Mouse (Mus musculus) forebrain, postnatal 0 days (tissue): Measurements from ENCODE around the gene Jmjd1c. TPM values are rescaled to one million over a fixed set of nuclear protein-coding genes. Genes with fewer than 3 reads are reported as not detected.

ENCODE experiments used
- ATAC-seq: fragments of 200-750 bp; cut with Nextera tagmentation; 2 replicates; pipeline ENCODE4 v1.8.0; 2017; ENCODE audit warnings: mild to moderate bottlenecking, moderate library complexity
- DNase-seq: peaks from one replicate; pipeline ENCODE4 v3.0.0-alpha.2; 2015
- H3K27ac ChIP-seq: fragments of 300-500 bp; sonication (generic); 2 replicates; pipeline ENCODE4 v1.5.1; 2014; ENCODE audit warnings: low read depth, mild to moderate bottlenecking, antibody characterized with exemption, low read length, moderate library complexity, mixed read lengths
- H3K27me3 ChIP-seq: fragments of 300-500 bp; sonication (generic); 2 replicates; pipeline ENCODE4 v1.6.1; 2014; ENCODE audit warnings: mild to moderate bottlenecking, low read length, mixed read lengths; ENCODE audit not compliant: insufficient read depth
- H3K36me3 ChIP-seq: fragments of 300-500 bp; sonication (generic); 2 replicates; pipeline ENCODE4 v1.6.1; 2014; ENCODE audit warnings: mild to moderate bottlenecking, moderate library complexity; ENCODE audit not compliant: insufficient read depth
- H3K4me1 ChIP-seq: fragments of 300-500 bp; sonication (generic); 2 replicates; pipeline ENCODE4 v1.6.1; 2014; ENCODE audit warnings: antibody characterized with exemption; ENCODE audit not compliant: insufficient read depth
- H3K4me2 ChIP-seq: fragments of 300-500 bp; sonication (generic); 2 replicates; pipeline ENCODE4 v1.6.1; 2014; ENCODE audit warnings: low read depth, mild to moderate bottlenecking, moderate library complexity
- H3K4me3 ChIP-seq: fragments of 300-500 bp; sonication (generic); 2 replicates; pipeline ENCODE4 v1.5.1; 2014; ENCODE audit warnings: low read depth, low read length, mixed read lengths
- H3K9ac ChIP-seq: fragments of 300-500 bp; sonication (generic); 2 replicates; pipeline ENCODE4 v1.6.1; 2014; ENCODE audit warnings: mild to moderate bottlenecking
- H3K9me3 ChIP-seq: fragments of 300-500 bp; sonication (generic); 2 replicates; pipeline ENCODE4 v1.6.1; 2016; ENCODE audit warnings: low read length
- CTCF ChIP-seq: sonication (generic); IDR thresholded peaks from 2 replicates; pipeline ENCODE4 v1.5.1; 2016; ENCODE audit warnings: antibody characterized with exemption, control low read depth, low read depth
- WGBS: fragments of 180-500 bp; shearing (Covaris S2); extraction: QIAGEN DNeasy Blood & Tissue Kit; methylation state at CpG from one replicate; pipeline ENCODE4 v1.1.7; 2014; 5-methylcytosine and 5-hydroxymethylcytosine counted together
- polyA plus RNA-seq: library from polyadenylated mRNA; unstranded; fragments of >200 nt; fragmentation: Nextera tagmentation; extraction: Ambion mirVana; gene quantifications from 2 replicates; pipeline ENCODE4 v1.2.1, GENCODE M21; 2015
- total RNA-seq: library from RNA; depleted of rRNA; stranded (reverse); fragments of >200 nt; gene quantifications from 2 replicates; pipeline ENCODE4 v1.2.3, GENCODE M21; 2014

The Jmjd1c gene
- total and polyA plus RNA-seq, 2 experiments from 2014 or later, result 44.4 to 76.8 TPM

DNA sequence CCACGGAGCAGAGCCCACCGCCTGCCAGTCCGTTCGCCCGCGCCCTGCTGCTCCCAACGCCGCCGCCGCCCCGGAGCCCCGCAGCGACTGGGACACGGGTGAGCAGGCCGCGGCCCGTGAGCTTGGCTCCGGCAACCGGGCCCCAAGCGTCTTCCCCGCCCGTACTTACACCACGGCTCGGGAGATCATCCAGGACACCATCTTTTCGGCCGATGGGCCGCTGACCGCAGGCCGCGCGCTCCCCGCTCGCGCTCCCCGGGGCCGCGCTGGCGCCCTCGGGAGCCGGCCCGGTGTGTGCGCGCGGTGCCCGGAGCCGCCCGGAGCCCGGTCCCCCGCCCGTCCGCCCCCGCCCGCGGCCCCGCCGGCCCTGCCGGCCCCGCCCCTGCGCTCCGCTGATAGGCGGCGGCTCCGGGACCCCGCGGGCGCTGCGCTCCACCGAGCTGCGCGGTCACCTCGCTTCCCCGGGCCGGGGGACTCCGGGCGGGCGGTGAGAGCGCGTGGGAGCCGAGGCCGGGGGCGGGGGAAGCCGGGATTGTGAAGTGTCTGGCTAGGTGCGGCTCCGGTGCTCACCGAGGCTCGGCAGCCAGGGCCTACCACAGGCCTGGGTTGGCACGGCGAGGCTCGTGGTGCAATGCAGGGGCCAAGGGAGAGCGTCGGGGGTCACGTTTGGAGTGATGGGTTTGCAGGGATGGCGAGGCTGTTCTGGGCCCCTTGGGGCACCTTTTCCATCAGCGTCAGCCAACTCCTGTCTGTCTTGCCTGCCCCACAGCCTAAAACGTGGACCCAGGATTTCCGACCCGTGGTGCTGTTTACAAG lies 904 bp downstream of the Jmjd1c start, which contains the start of gene Reep3:
Reep3 (minus strand) TSS at position 325 of the 816 bp plus-strand sequence.
- 6% methylated on average over 57 of the region's 97 CpGs for WGBS
- peak; percentile 82 for ATAC-seq
- TF ChIP-seq CTCF, result no peak

DNA sequence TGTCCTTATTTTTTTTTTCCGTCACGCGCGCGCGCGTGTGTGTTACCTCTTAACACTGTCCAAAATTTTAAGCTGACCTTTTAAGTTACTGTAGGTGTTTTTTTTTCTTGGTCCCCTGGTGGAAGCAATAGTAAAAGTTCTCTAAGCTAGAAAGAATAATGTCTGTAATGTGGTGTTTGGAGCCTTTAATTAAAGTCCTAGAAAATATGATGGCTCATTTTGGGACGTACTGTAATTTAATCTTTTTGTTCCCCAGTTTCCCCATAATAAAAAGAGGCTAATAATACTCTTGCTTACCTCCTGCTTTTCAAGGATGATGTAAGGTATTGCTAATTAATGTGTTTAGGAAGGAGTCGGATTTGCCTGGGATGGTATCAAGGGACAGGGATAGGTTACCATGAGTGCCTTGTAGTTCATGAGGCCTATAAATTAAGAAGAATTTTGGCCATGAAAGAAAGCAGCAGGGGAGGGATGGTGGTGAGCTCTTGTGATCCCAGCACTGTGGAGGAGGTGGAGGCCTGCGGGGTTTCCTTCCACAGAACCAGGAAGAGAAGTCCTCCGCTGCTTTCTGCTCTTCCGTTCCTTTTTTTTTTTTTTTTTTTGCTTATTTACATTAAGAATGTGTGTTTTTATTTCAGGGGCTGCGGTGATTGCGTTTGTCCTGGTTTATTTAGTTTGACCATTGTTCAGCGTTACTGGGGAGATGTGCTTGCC lies 1.7 kb downstream of the Jmjd1c start:
- H3K4me1 ChIP-seq, result peaks cover 19% of the 10 kb centered on the region
- WGBS, result under 1% methylated on average over 15 of the region's 15 CpGs
- peak overlapping the region; percentile 97 for H3K9ac ChIP-seq
- no peaks in the 10 kb centered on the region for H3K36me3 ChIP-seq
- H3K4me3 ChIP-seq, result peak overlapping the region; percentile 65
- no peaks in the 10 kb centered on the region for H3K27me3 ChIP-seq
- H3K9me3 ChIP-seq, result no peaks in the 10 kb centered on the region
- TF ChIP-seq CTCF, result peak; percentile 10; the same call in 1 of the 2 replicates
- peak overlapping the region; percentile 98 for H3K27ac ChIP-seq
- no peak for DNase-seq
- H3K4me2 ChIP-seq, result peak overlapping the region; percentile 59
- ATAC-seq, result no peak

More for the DNA sequence above, 904 bp downstream of the Jmjd1c start, which contains the start of gene Reep3:
- peak within 1 kb of the TSS; percentile 65 for H3K4me3 ChIP-seq
- H3K27ac ChIP-seq, result peak within 1 kb of the TSS; percentile 98
- peaks cover 19% of the 10 kb centered on the region for H3K4me1 ChIP-seq
- peak within 1 kb of the TSS; percentile 59 for H3K4me2 ChIP-seq
- DNase-seq, result peak; percentile 65
- no peaks in the 10 kb centered on the region for H3K36me3 ChIP-seq
- H3K9me3 ChIP-seq, result no peaks in the 10 kb centered on the region
- H3K27me3 ChIP-seq, result no peaks in the 10 kb centered on the region
- H3K9ac ChIP-seq, result peak within 1 kb of the TSS; percentile 97

DNA sequence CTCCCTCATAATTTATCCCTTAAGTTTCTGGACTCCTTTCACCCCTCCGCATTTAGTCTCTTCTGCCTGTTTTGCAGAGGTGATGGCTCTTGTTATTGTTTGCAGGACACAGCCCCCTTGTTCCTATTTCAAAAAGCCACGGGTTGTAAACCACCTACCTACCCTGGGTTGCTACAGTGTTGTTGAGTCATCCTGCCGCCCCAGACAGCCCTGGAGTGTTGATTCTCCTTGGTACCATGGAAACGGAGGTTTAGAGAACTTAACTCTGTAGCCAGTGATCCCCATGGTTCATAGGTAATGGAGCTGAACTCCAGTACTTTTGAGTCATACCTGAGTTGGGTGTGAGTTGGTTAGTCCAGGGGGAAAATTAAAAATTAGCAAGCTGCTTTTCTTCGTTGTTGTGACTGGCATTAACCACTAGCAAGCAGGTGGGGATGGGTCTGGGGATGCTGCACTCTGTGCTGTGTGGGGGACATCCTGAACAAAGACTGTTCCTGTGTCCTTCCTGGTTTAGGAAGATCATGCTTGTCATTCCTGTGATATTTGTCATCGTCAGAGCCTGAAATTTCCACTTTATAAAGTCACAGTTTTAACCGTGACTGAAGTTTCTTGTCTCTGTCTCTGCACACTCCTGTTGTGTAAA lies 2.6 kb downstream of the Jmjd1c start:
- no peak for TF ChIP-seq CTCF
- H3K9me3 ChIP-seq, result no peaks in the 10 kb centered on the region
- H3K4me2 ChIP-seq, result peak overlapping the region; percentile 59
- no peak for DNase-seq
- no peaks in the 10 kb centered on the region for H3K27me3 ChIP-seq
- H3K27ac ChIP-seq, result 0 out of 2 replicates have a peak overlapping the region, but pooled peaks have one; percentile 29
- peak overlapping the region; percentile 65 for H3K4me3 ChIP-seq
- peaks cover 23% of the 10 kb centered on the region for H3K4me1 ChIP-seq
- no peak for ATAC-seq
- no peaks in the 10 kb centered on the region for H3K36me3 ChIP-seq
- peak overlapping the region; percentile 97 for H3K9ac ChIP-seq
- WGBS, result 10% methylated on average over 7 of the region's 7 CpGs

DNA sequence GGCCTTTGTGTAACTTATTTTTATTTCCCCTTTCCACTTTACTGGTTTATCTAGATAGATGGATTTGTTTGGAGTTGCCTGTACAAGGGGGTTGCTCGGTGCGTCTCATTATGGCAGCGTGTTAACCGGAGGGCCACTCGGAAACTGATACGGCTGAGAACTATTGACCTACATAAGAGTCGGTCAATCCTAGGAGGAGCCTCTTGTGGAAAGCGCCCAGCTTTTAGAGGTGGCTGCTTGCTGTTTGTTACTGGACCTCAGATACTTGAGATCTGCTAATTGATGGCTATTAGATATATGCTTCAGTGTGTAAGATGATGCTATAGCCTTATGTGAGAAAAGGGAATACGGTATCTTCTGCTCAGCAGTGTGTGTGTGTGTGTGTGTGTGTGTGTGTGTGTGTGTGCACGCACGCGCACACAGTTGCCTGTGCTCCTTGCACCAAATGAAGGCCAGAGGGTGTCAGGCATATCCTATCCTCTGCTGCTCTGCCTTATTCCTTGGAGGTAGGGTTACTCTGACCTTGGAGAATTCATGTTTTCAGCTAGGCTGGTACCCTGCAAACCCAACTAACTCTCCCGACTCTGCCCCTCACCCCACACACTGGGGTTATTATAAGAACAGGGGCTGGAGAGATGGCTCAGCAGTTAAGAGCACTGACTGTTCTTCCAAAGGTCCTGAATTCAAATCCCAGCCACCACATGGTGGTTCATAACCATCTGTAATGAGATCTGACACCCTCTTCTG lies 3.4 kb downstream of the Jmjd1c start:
- H3K4me1 ChIP-seq, result peaks cover 29% of the 10 kb centered on the region

DNA sequence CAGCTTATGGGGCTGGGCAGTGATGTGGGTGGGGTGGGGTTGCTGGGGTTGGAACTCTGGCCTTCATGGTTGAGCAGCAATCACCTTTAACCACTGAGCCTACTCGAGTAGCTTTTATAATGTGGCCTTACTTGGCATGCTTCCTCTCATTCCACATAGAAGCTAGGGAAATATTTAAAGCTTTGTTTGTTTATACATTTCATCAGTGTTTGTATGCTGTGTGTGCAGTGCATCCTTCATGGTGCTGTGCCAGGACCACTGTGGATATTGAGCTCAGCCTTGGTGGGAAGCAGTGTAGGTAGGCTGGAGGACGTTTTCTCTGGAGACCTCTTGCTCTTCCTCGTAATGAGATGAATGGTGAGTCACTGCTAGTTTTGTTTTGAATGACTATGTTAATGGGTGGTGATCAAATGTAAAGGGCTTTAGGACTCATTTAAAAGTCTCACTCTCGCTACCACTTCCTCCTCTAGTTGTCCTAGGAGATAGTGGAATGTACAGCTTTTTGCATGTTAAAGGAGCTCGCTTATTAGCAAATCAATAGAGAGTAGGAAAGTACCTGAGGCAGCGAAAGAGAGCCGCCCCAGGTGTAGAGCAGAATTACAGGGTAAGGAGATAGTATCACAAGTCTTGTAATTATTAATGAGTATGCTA lies 4.2 kb downstream of the Jmjd1c start:
- ATAC-seq, result no peak
- H3K36me3 ChIP-seq, result no peaks in the 10 kb centered on the region
- no peaks in the 10 kb centered on the region for H3K9me3 ChIP-seq
- no peak for DNase-seq
- H3K4me3 ChIP-seq, result no peak overlapping the region
- TF ChIP-seq CTCF, result 0 out of 2 replicates have a peak, but pooled peaks have one; percentile 22
- H3K27me3 ChIP-seq, result no peaks in the 10 kb centered on the region
- H3K27ac ChIP-seq, result no peak overlapping the region
- peaks cover 36% of the 10 kb centered on the region for H3K4me1 ChIP-seq
- H3K4me2 ChIP-seq, result peak overlapping the region; percentile 59; the same call in 1 of the 2 replicates
- no peak overlapping the region for H3K9ac ChIP-seq
- 30% methylated on average over 7 of the region's 7 CpGs for WGBS

More for the DNA sequence above, 3.4 kb downstream of the Jmjd1c start:
- 59% methylated on average over 13 of the region's 13 CpGs for WGBS
- peak overlapping the region; percentile 65 for H3K4me3 ChIP-seq
- H3K4me2 ChIP-seq, result peak overlapping the region; percentile 59
- no peaks in the 10 kb centered on the region for H3K36me3 ChIP-seq
- no peak for ATAC-seq
- TF ChIP-seq CTCF, result no peak
- H3K9ac ChIP-seq, result no peak overlapping the region
- H3K9me3 ChIP-seq, result no peaks in the 10 kb centered on the region
- H3K27ac ChIP-seq, result no peak overlapping the region
- DNase-seq, result no peak
- no peaks in the 10 kb centered on the region for H3K27me3 ChIP-seq

DNA sequence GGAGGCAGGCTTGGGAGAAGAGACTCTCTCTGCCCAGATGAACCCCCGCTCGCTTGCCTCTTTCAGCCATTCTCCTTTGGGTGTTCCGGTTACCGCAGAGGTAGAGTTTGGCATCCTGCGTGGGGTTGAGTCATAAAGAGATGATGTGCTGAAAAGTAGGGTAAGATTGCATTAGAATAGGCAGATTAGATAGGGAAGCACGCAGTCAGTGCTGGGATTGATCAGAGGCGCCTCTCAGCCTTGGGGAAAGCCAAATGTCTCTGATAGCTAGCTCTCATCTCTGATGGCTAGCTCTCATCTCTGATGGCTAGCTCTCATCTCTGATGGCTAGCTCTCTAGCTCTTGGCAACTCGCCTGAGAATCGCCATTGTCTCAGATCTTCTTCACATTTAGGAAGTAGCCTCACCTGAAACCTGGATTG lies 4.9 kb downstream of the Jmjd1c start:
- Histone ChIP-seq H3K36me3 (no peaks in the 10 kb centered on the region), H3K27me3 (no peaks in the 10 kb centered on the region), H3K9me3 (no peaks in the 10 kb centered on the region), H3K4me1 (peaks cover 38% of the 10 kb centered on the region), H3K4me3 (no peak overlapping the region), H3K27ac (no peak overlapping the region), H3K9ac (no peak overlapping the region), H3K4me2 (no peak overlapping the region)
- no peak for TF ChIP-seq CTCF
- ATAC-seq (no peak), DNase-seq (no peak)
- 70% methylated on average over 9 of the region's 9 CpGs for WGBS
